Mouse (Mus musculus) T-helper 1 cell (primary cell): ENCODE measurements around the gene Fopnl.

Source experiments
- in situ Hi-C: fragments of 300-600 bp; cut with MboI, MseI; formaldehyde crosslinking; loops from one replicate; pipeline ENCODE4 v1.15.1; 2025; ENCODE audit warnings: high pct_unique_total_duplicates

Gene Fopnl

DNA sequence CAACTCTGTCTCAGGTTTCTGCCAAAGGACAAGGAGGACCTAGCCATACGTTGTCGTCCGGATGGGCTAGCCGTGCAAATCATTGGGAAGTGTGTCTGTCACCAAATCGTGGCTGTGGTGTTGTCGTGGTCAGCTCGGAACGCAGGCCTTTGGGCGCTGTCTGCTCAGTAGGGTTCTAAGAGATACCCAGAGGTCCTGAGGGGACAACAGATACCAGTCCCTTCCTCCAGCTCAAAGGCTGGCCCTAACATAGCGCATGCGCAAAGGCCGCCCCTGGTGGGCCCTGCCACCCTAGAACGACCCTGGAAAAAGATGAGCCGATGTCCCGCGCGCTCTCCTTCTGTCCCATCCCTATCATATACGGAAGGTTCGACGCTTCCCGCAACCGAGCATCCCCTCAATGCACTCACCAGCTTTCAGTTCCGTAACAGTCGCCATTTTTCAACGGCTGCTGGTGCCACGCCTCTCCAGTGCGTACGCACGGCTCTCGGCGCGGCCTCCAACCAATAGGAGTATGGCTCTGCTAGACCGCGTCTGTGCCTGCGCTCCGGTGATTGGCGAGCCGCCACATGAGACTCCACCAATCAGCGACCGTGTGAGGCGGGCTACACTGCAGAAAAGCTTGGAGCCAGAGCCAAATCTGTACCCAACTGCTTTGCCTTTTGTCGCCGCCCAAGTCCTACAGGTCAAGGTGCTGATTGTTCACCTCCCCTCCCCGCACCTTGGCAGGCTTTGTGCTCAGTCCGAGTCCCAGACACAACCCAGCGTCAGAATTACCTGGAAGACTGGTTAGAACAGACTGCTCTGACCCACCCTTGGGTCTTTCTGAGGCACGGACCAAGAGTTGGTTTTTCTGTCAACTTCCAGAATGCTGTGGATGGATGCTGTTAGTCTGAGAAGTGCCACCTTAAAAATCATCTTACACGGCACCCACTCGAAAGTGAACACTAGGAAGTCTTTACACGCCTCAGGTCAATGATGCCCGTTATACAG lies at the start of gene Fopnl:
Gene Fopnl (minus strand): TSS at position 522 of the 993 bp plus-strand sequence.
- in situ Hi-C loops, result loop anchor here (10.0 kb wide), 1 partner anchor 1548 kb away; the partner anchor contains the start of gene Mzt2

DNA sequence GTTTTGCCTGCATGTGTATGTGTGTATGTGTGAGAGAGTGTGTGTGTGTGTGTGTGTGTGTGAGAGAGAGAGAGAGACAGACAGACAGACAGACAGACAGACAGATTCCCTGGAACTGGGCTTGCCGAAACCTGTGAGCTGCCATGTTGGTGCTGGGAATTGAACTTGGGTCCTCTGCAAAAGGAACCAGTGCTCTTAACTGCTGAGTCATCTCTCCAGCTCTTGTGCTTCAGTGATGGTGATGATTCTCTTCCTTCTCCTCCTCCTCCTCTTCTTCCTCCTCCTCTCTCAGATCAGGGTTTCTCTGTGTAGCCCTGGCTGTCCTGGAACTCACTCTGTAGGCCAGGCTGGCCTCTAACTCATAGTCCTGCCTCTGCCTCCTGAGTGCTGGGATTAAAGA lies 48.8 kb upstream of the Fopnl start:
- in situ Hi-C loops, result no loop called here

DNA sequence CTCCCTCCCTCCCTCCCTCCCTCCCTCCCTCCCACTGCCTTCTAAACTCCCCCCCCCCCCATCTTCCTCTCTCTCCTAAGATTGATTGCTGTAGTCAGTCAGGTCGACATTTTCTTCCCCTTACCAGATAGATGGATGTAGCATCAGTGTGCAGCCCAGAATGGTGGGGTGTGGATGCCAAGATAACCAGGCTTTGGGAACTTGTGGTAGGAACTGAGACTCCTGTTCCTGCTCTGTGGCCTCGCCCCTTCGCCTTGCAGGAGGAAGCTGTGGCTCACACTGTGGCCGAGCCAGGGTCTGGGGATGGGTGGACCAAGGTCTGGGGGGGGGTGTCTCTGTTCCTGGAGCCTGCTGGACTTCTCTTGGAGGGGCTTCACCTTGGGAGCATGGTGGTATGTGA lies 48.3 kb upstream of the Fopnl start:
- in situ Hi-C loops, result no loop called here

DNA sequence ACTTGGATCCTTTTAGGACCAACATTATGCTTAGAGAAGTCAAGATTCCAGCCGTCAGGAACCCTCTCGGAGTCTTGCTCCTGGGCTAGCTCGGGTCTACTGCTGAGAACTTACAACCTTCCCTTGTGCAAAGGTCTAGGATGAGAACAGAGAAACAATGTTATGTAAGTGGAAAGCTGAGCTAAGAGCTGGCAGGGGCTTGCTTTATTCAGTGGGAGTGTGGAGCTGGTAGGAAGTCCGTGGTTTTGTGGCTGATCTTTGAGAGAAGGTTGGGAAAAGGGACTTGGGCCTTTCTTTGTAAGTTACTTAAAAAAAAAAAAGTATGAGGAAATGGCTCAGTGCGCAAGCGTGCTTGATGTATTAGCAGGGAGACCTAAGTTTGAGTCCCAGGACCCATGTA lies 46.9 kb upstream of the Fopnl start:
- in situ Hi-C loops, result loop anchor here (5.0 kb wide), 1 partner anchor 42 kb away; no protein-coding TSS in a partner anchor

DNA sequence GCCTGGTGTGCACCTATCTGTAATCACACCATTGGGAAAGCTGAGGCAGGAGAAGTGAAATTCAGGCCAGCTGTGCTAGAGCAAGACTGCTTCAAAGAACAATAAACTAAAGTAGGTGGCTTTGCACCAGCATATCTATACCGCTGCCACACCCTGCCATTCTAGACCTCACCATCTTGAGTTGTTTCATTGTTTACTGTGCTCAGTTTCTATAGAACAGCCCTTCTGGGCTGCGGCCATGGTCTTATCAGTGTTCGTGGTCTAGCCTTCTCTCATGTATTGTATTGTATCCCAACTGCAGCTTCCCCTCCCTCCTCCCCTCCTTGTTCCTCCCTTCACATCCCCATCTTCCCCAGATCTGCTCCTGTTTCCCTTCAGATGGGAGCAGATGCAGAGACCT lies 46.3 kb upstream of the Fopnl start:
- in situ Hi-C loops, result loop anchor here (5.0 kb wide), 1 partner anchor 41 kb away; no protein-coding TSS in a partner anchor

DNA sequence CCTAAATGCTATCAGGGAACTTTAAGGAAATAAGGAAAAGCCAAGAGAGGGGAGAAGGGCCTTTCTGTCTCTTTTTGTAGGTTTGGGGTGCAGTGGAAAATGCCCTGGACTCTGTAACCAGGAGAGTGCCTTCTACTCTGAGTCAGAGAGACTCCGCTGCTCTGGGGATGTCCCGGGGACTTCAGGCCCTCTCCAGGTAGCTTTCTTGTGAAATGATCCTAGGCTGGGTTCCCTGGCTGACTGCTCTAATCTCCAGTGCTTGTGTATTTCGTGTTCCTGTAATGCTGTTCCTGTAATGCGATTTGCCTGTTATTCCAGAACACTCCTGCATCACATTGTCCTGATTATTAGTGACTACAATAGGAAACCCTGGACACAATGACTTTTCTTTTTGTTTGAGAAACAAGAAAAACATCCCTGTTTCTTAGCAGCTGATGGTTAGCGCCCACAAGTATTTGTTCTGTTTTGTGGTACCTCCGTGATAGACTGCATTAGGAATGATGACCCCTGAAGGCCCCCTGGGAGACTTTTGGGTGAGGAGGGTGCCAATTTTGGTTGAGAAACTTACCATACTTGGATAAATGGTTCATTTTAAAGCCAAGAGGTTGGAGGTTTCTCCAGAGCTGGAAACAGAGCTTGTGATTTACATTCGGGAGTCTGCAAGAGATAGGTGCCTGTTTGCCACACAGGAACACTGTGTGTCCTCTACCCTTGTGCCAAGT lies 45.1 kb upstream of the Fopnl start:
- in situ Hi-C loops, result loop anchor here (5.0 kb wide), 1 partner anchor 40 kb away; no protein-coding TSS in a partner anchor

DNA sequence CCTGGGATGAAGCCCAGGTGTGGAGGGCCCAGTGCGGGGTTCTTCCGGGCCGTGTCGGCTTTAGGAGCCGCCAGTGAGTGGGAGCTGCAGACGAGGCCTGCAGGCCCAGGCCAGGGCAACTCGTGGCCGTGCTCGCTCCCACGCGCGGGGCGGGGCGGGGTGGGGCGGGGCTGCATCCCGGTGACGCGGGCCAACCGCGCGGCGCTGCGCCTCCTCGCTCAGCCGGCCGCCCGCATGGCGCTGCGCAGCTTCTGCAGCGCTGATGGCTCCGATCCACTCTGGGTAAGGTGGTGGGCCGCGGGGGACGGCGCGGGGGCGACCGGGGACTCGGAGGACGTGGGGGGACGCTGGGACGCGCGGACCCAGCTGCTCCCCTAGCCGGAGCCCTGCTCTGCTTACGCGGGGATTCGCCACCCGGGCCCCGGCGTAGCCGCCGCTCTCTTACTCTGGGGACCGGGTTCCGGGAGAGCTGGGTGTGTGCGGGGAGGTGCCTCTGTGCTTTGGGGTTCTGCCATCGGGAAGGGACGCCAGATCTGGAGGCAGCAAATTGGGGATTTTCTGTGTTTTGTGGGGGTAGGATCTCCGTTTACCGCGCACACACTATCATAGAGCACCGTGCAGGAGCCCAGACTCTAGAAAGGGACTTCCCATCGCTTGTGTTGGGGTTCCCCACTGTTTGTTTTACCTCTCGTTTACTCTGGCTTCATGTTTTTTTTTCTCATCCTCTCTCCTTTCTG lies 44.3 kb upstream of the Fopnl start, which contains the start of gene Abcc1:
Gene Abcc1 (plus strand): TSS at position 197 of the 737 bp plus-strand sequence.
- in situ Hi-C loops, result loop anchor here (5.0 kb wide), 1 partner anchor 39 kb away; no protein-coding TSS in a partner anchor

DNA sequence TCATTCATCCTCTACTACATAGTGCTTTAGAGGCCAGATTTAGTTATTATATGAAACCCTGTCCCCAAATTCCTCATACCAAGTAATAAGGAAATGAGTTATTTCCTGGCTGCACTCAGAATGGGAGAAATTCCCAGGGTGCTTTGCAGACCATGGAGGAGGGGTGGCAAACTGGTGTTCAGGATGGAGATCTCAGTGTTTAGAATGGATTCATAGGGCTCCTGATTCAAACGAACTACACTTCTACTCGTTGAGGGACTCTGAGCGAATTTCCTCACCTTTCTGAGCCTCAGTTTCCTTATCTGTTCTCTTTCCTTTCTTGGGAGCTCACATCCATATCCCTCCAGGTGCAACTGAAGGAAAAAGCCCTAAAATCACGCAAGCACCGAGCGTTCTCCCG lies 43.7 kb upstream of the Fopnl start:
- in situ Hi-C loops, result loop anchor here (5.0 kb wide), 1 partner anchor 39 kb away; no protein-coding TSS in a partner anchor

DNA sequence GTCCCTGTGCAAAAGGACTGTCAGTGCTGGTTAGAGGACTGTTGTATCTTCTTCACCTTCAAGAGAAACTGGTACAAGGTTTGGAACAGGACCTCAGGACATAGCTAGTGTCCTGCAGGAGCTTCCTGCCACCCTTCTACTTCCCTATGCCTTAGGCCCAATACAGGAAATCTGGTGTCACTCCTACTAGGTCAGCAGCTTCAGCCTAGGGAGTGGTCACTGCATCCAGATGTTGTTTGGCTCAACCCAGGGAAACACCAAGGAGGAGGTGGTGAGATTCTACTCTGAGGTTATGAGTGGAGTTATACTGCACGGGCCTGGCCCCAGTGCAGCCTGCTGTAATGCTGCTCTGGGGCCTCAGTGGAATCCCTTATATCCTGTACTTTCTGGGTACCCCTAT lies 41.3 kb upstream of the Fopnl start:
- in situ Hi-C loops, result no loop called here

DNA sequence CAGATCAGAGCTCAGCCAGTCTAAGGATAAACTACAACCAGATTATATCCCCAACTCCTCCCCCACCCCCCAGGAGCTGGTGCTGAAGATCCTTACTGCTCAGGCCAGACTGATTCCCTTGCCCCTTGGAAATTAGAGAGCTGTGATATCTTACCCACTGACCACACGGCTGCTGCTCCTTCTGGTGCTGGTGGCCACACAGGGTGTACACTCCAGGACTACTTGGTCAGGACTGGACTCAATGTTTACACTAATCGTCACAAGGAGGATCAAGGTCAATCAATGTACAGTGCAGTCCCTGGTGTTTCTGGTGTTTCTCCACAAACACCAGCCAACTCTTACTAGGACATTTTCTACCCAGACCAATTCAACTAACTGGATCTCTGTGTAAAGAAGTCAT lies 40.7 kb upstream of the Fopnl start:
- in situ Hi-C loops, result no loop called here

DNA sequence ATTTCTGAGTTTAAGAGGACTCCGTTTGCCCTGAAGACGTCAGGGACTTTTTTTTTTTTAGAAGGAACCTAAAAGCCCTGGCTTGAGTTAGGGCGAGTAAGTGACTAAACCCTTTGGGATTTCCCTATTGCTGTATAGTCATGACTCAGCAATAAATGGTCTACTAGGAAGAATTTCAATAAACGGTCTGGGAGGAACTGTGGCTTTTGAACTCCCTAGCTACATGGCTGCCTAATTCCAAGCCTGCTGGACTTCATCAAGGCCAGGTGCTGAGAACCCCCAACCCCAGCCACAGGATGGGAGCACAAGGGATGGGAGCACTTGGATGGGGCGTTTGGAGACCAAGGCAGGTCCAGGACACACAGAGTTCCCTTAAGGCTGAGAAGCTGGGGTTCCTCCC lies 35.5 kb upstream of the Fopnl start:
- in situ Hi-C loops, result no loop called here

DNA sequence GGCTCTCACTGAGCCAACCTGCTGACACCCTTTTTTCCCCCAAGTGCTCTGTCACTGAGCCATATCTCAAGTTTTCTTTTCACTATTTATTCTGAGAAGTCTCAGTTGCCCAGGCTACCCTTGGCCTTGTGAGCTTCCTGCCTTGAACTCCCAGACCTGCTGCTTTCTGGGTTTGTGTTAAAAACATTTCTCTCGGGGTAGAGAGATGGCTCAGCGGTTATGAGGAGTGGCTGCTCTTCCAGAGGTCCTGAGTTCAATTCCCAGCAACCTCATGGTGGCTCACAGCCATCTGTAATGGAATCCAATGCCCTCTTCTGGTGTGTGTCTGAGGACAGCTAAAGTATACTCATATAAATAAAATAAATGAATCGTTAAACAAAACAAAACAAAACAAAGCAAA lies 35.0 kb upstream of the Fopnl start:
- in situ Hi-C loops, result no loop called here

DNA sequence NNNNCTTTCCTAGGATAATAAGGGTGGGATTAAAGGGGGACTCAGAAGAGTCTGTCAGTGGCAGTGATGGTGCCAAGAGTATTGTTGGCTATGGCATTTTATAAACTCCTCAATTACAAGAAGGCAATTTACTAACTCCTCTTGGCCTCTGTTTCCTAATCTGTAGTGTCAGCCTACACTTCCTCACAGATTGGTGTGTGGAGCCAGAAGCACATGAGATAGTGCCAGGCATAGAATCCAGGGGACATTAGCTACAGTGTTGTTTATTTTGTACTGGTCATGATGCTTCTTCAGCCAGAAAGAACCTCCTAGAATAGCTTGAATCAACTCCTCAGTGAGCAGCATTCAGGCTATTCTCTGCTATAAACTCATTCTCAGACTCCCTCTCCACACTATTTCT lies 34.4 kb upstream of the Fopnl start:
- in situ Hi-C loops, result no loop called here

DNA sequence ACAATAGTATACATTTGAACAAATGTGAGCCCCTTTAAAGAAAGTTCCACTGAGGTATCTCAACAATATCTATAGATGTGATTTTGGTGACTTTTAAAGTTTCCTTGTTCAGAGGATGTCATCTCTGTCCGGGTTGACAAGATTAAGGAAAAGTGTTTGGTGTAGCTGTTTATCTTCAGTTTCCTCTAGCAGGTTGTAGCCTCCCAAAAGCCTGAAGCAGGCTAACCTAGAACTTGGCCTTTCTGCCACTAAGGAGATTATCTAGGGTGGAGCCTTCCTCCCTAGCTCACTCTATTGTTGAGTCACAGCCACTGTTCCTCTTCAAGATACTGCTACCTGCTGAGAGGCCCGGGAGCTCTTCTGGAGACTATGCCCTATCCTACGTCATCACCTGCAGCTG lies 27.8 kb upstream of the Fopnl start:
- in situ Hi-C loops, result loop anchor here (10.0 kb wide), 1 partner anchor 1940 kb away; no protein-coding TSS in a partner anchor

DNA sequence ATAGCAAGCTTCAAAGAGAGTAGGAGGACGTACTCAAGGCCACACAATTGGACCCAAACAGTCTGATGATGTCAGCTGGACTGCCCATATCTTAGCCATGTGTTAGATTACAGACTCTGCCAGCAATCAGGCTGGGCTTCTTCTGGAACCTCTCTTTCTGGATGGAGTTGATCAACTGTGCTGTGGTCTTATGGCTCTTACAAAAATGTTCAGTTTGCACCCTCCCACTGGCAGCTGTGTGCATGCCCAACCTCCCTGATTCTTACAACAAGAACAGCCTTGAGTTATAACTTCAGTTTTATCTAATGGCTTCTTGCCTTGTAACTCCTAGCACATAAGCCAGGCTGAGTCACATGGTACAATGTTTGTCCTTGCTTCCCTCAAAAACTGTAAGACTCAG lies 11.0 kb upstream of the Fopnl start:
- in situ Hi-C loops, result no loop called here

DNA sequence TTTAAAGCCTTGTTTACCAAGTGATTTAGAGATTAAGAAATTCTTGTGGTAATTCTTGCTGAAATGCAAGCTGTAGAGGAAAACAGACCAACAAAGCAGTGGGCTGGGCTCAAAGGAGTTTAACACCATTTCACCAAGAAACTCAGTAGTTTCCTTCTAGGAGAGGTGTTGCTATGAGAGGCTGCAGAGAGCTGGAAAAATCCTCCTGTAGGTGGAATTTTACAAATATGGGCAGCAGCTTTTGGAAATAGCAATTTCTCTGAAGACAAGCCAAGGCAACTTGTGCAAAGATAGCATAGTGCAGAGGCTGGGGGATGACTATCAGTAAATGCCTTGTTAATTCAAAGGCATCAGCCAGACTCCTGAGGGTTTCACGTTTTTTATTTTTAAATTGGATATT lies 3.3 kb upstream of the Fopnl start:
- in situ Hi-C loops, result loop anchor here (5.0 kb wide), 1 partner anchor 42 kb away; the partner anchor contains the start of gene Abcc1

DNA sequence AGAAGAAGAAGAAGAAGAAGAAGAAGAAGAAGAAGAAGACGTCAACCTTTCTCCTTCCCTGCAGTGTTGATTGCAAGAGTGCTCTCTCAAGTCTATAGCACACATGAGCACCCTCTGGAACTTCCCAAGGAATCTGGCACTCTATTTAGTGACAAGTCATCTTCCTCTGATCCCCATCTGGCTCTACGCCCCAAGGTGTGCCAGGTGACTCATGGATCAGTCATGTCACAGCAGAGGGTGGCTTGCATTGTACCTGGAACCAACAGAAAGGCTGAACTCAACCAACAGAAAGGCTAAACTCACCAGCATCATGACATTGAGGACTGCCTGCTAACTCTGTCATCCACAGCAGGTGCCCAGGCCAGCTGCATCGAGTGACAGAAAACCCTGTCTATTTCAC lies 2.5 kb upstream of the Fopnl start:
- in situ Hi-C loops, result loop anchor here (5.0 to 10.0 kb wide), 2 partner anchors 43 to 1545 kb away; partner anchors contain the start of genes Abcc1 and Mzt2

DNA sequence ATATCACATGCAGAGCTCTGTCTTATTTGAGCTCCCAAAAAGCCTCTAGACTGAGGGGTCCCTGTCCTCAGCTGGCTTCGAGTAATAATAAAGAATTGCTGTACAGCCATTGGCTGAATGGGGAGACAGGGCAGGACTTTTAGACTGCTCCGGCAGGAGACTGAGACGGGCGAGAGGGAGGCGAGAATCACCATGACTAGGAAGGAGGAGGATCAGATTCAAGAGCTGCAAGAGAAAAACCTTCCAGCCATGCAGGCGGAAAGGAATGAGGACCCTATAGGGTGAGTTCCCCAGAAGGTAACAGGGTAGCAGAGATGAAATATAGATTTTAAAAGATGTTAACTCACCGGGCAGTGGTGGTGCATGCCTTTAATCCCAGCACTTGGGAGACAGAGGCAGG lies 4.3 kb downstream of the Fopnl start:
- in situ Hi-C loops, result loop anchor here (10.0 kb wide), 1 partner anchor 1552 kb away; the partner anchor contains the start of gene Mzt2

DNA sequence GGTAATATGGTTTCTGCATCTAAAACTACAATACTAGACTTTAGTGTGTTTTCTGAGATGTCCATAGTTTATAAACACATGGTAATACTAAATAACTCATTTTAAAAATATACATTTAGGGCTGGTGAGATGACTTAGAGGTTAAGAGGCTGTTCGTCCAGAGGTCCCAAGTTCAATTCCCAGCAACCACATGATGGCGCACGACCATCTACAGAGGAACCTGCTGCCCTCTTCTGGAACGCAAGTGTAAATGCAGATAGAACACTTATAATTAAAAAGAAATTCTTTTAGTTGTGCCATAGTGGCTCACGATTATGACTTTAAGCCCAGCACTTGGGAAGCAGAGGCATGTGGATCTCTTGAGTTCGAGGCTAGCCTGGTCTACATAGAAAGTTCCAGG lies 5.8 kb downstream of the Fopnl start:
- in situ Hi-C loops, result loop anchor here (10.0 kb wide), 1 partner anchor 1553 kb away; the partner anchor contains the start of gene Mzt2

DNA sequence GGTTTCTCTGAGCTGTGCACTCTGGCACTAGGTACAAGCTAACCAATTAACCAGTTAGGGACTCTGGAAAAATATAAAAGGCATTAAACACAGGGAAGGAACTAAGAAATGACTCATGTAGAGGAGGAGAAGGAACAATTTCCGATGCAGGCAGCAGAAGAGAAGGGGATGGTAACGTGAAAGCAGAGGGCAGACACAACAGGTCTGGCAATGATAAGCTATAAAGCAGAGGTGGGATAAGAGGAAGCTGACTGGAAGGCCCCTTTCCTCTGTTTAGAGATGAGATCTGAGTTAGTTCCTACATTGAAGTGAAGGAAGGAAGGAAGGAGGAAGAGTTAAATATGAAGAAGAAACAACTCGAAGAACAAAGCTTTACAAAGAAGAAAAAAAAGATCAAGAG lies 7.4 kb downstream of the Fopnl start:
- in situ Hi-C loops, result loop anchor here (10.0 kb wide), 1 partner anchor 1555 kb away; the partner anchor contains the start of gene Mzt2
